Mouse (Mus musculus) heart, embryonic 13.5 days (tissue): ENCODE results near the gene Upp2. TPM values are rescaled to one million over a fixed set of nuclear protein-coding genes. Genes with fewer than 3 reads are reported as not detected.
A peak's percentile ranks its signal among the peaks of the same experiment; 100 is the strongest.

Experiments
- ATAC-seq: fragments of 200-750 bp; cut with Nextera tagmentation; 2 replicates; pipeline ENCODE4 v1.8.0; 2017; ENCODE audit warnings: moderate TSS enrichment; ENCODE audit not compliant: insufficient number of reproducible peaks, low FRiP score, low TSS enrichment; ENCODE audit errors: extremely low read depth
- H3K27ac ChIP-seq: fragments of 300-500 bp; sonication (generic); replicated peaks from 2 replicates; pipeline ENCODE4 v1.5.1; 2015; ENCODE audit warnings: moderate library complexity, mild to moderate bottlenecking, inconsistent platforms
- H3K27me3 ChIP-seq: fragments of 300-500 bp; sonication (generic); replicated peaks from 2 replicates; pipeline ENCODE4 v1.6.1; 2015; ENCODE audit warnings: mild to moderate bottlenecking, inconsistent platforms
- H3K36me3 ChIP-seq: fragments of 300-500 bp; sonication (generic); 2 replicates; pipeline ENCODE4 v1.6.1; 2015; ENCODE audit warnings: mild to moderate bottlenecking, inconsistent platforms
- H3K4me1 ChIP-seq: fragments of 300-500 bp; sonication (generic); 2 replicates; pipeline ENCODE4 v1.6.1; 2015; ENCODE audit warnings: inconsistent platforms
- H3K4me2 ChIP-seq: fragments of 300-500 bp; sonication (generic); 2 replicates; pipeline ENCODE4 v1.6.1; 2015; ENCODE audit warnings: inconsistent platforms, mild to moderate bottlenecking, moderate library complexity
- H3K4me3 ChIP-seq: fragments of 300-500 bp; sonication (generic); 2 replicates; pipeline ENCODE4 v1.5.1; 2015; ENCODE audit warnings: moderate library complexity, mild to moderate bottlenecking, inconsistent platforms
- H3K9ac ChIP-seq: fragments of 300-500 bp; sonication (generic); 2 replicates; pipeline ENCODE4 v1.6.1; 2015; ENCODE audit warnings: inconsistent platforms, mild to moderate bottlenecking, moderate library complexity
- H3K9me3 ChIP-seq: fragments of 300-500 bp; sonication (generic); 2 replicates; pipeline ENCODE4 v1.6.1; 2016; ENCODE audit warnings: inconsistent platforms
- WGBS: fragments of 180-500 bp; shearing (Covaris S2); methylation state at CpG from one replicate; pipeline ENCODE4 v1.1.7; 2015; ENCODE audit warnings: mixed read lengths; 5-methylcytosine and 5-hydroxymethylcytosine counted together
- polyA plus RNA-seq: library from polyadenylated mRNA; unstranded; fragments of >200 nt; fragmentation: Nextera tagmentation; extraction: Ambion mirVana; gene quantifications from 2 replicates; pipeline ENCODE4 v1.2.1, GENCODE M21; 2015

Gene Upp2
- polyA plus RNA-seq, 1 experiment from 2014 or later, result 6.4 TPM

DNA sequence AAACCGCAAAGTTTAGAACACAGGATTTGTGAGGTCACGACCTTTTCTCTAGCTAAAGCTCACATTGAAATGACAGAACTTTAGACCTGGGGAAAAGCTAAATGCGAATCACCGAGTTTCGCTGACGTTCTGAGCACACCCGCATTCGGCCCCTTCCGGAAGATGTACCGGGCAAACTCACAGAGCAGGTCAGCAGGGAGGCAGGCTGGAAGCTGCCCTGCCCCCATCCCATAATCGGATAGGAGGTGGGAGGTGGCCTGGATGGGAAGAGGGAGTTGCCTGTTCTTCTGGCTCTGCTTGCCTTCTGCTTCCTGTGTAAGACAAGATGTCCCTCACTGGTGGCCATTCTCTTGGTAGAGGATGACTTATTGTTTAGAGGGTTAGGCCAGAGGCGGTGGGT lies 112.9 kb downstream of the Upp2 start:
- no peak overlapping the region for H3K4me2 ChIP-seq
- H3K4me1 ChIP-seq, result no peaks in the 10 kb centered on the region
- H3K27ac ChIP-seq, result no peak overlapping the region
- ATAC-seq, result no peak
- WGBS, result 78% methylated on average over 12 of the region's 12 CpGs
- no peak overlapping the region for H3K4me3 ChIP-seq
- H3K9me3 ChIP-seq, result no peaks in the 10 kb centered on the region
- no peaks in the 10 kb centered on the region for H3K27me3 ChIP-seq
- H3K9ac ChIP-seq, result no peak overlapping the region
- no peaks in the 10 kb centered on the region for H3K36me3 ChIP-seq

DNA sequence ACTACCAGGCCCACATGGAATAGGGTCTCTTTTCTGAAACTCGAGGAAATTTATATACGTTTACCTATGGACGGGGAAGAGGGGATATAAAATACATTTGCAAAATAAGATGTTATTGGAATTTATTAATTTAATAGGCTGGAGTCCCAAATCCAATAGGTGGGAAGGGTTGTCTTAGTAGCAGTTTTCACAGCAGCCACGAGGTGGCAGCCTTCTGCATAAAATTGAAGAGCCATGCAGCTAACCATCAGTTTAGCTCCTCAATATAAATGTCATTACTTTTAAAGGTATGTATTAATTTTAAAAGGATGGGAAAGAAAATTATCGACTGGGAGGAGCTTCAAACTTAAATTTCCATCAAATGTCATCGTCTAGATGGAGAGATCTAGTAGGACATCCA lies 113.7 kb downstream of the Upp2 start:
- Histone ChIP-seq H3K9me3 (no peaks in the 10 kb centered on the region), H3K4me3 (no peak overlapping the region), H3K4me2 (no peak overlapping the region), H3K9ac (no peak overlapping the region), H3K4me1 (no peaks in the 10 kb centered on the region), H3K36me3 (no peaks in the 10 kb centered on the region), H3K27me3 (no peaks in the 10 kb centered on the region), H3K27ac (no peak overlapping the region)
- no peak for ATAC-seq
- WGBS, result 27% methylated on average over 6 of the region's 6 CpGs

GRCm38 (mm10) chr2:58681394-58681793 lies 114.3 kb downstream of the Upp2 start:
- Histone ChIP-seq H3K9me3 (no peaks in the 10 kb centered on the region), H3K36me3 (no peaks in the 10 kb centered on the region), H3K9ac (no peak overlapping the region), H3K27ac (no peak overlapping the region), H3K27me3 (no peaks in the 10 kb centered on the region), H3K4me3 (no peak overlapping the region), H3K4me1 (no peaks in the 10 kb centered on the region), H3K4me2 (no peak overlapping the region)
- WGBS, result 60% methylated on average over 3 of the region's 3 CpGs
- ATAC-seq, result no peak

- H3K27me3 ChIP-seq, result no peaks in the 10 kb centered on the region
- no peak overlapping the region for H3K4me3 ChIP-seq
- no peak for ATAC-seq
- H3K4me1 ChIP-seq, result peaks cover 24% of the 10 kb centered on the region
- peaks cover 5% of the 10 kb centered on the region; the same call in 1 of the 2 replicates for H3K9me3 ChIP-seq
- no peaks in the 10 kb centered on the region for H3K36me3 ChIP-seq
- H3K9ac ChIP-seq, result no peak overlapping the region
- H3K4me2 ChIP-seq, result no peak overlapping the region
- H3K27ac ChIP-seq, result no peak overlapping the region
- 65% methylated on average over 8 of the region's 8 CpGs for WGBS
These were observed 130.4 kb downstream of the Upp2 start for GRCm38 (mm10) chr2:58697501-58697900.

GRCm38 (mm10) chr2:58699931-58700330 lies 132.8 kb downstream of the Upp2 start:
- Histone ChIP-seq H3K27ac (no peak overlapping the region), H3K27me3 (no peaks in the 10 kb centered on the region), H3K4me1 (peaks cover 37% of the 10 kb centered on the region), H3K9ac (no peak overlapping the region), H3K4me2 (no peak overlapping the region), H3K9me3 (no peaks in the 10 kb centered on the region), H3K36me3 (no peaks in the 10 kb centered on the region), H3K4me3 (no peak overlapping the region)
- 21% methylated on average over 5 of the region's 5 CpGs for WGBS
- peak; percentile 39 for ATAC-seq

- H3K36me3 ChIP-seq, result no peaks in the 10 kb centered on the region
These were observed 133.3 kb downstream of the Upp2 start for GRCm38 (mm10) chr2:58700354-58700753.

GRCm38 (mm10) chr2:58701627-58702026 lies 134.5 kb downstream of the Upp2 start:
- no peaks in the 10 kb centered on the region for H3K27me3 ChIP-seq
- H3K4me1 ChIP-seq, result peaks cover 43% of the 10 kb centered on the region
- no peak overlapping the region for H3K4me2 ChIP-seq
- no peak overlapping the region for H3K4me3 ChIP-seq
- ATAC-seq, result no peak
- no peaks in the 10 kb centered on the region for H3K9me3 ChIP-seq
- H3K27ac ChIP-seq, result no peak overlapping the region
- 71% methylated on average over 4 of the region's 4 CpGs for WGBS
- no peaks in the 10 kb centered on the region for H3K36me3 ChIP-seq
- no peak overlapping the region for H3K9ac ChIP-seq

More at GRCm38 (mm10) chr2:58700354-58700753, 133.3 kb downstream of the Upp2 start:
- H3K9me3 ChIP-seq, result no peaks in the 10 kb centered on the region
- H3K4me1 ChIP-seq, result peaks cover 37% of the 10 kb centered on the region
- no peak overlapping the region for H3K27ac ChIP-seq
- no peak overlapping the region for H3K4me2 ChIP-seq
- ATAC-seq, result no peak
- H3K4me3 ChIP-seq, result no peak overlapping the region
- H3K9ac ChIP-seq, result no peak overlapping the region
- no peaks in the 10 kb centered on the region for H3K27me3 ChIP-seq
- 53% methylated on average over 7 of the region's 7 CpGs for WGBS

DNA sequence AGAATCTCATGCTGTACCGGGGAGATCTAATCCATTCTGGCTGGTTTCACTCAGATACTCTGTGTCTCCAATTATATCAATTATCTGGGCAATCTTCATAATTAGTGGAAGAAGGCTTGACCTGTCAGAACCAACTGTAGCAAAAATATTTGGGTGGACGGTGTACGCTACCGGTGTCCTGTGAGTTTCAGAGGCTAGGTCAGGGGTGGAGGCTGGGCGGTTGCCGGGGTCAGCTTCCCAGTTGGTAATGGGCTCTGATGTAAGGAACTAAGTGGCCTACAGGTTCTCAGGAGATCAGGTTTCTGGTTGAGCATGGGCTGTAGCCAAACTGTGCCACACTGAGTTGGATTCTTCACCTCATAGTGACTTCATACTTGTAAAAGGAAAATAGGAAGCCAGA lies 136.1 kb downstream of the Upp2 start:
- no peak overlapping the region for H3K4me3 ChIP-seq
- H3K9me3 ChIP-seq, result no peaks in the 10 kb centered on the region
- no peaks in the 10 kb centered on the region for H3K36me3 ChIP-seq
- H3K9ac ChIP-seq, result no peak overlapping the region
- H3K27me3 ChIP-seq, result no peaks in the 10 kb centered on the region
- ATAC-seq, result no peak
- H3K4me2 ChIP-seq, result no peak overlapping the region
- H3K27ac ChIP-seq, result no peak overlapping the region
- 83% methylated on average over 6 of the region's 6 CpGs for WGBS
- peaks cover 58% of the 10 kb centered on the region for H3K4me1 ChIP-seq

DNA sequence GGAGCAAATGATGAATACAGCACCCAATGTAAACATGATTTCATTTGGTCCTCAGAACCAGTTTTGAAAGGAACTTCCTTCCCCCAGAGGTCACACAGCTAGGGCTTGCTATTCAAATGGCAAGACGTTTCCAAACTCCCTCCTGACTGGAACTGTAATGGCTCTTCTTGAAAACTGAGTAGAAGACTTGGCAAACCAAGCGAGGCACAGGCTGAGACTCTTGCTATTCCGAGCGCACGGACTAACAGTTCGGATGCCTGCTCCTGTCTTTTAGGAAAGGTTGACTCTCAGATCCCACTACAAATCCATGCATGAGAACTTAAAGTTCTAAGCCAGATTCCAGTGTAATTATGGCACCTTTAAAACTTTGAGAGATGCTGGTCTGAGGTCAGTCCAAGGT lies 136.5 kb downstream of the Upp2 start:
- no peak overlapping the region for H3K4me2 ChIP-seq
- H3K36me3 ChIP-seq, result no peaks in the 10 kb centered on the region
- WGBS, result 78% methylated on average over 6 of the region's 6 CpGs
- ATAC-seq, result no peak
- H3K4me1 ChIP-seq, result peaks cover 58% of the 10 kb centered on the region
- H3K9ac ChIP-seq, result no peak overlapping the region
- H3K4me3 ChIP-seq, result no peak overlapping the region
- no peaks in the 10 kb centered on the region for H3K9me3 ChIP-seq
- no peaks in the 10 kb centered on the region for H3K27me3 ChIP-seq
- H3K27ac ChIP-seq, result no peak overlapping the region

DNA sequence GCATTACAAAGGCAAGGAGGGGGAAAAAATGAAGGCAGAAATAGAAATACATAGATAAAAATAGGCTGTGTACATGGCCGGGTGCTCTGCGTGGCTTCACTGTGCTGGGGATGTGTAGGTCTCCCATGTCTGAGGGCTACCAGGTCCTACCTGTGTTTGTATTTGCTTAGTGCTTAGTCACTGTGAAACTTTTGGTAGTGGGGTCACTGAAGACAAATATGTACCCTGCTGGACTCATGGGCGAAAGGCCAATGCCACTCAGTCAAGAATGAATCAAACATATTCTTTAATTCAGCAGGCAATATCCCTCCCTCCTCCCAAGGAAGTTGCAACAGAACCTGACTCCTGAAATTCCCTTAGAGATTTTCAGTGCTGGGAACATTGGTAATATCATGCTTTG lies 137.5 kb downstream of the Upp2 start:
- H3K27me3 ChIP-seq, result no peaks in the 10 kb centered on the region
- no peak overlapping the region for H3K27ac ChIP-seq
- H3K4me2 ChIP-seq, result no peak overlapping the region
- no peaks in the 10 kb centered on the region for H3K36me3 ChIP-seq
- 81% methylated on average over 3 of the region's 3 CpGs for WGBS
- ATAC-seq, result no peak
- H3K9ac ChIP-seq, result no peak overlapping the region
- no peak overlapping the region for H3K4me3 ChIP-seq
- peaks cover 65% of the 10 kb centered on the region for H3K4me1 ChIP-seq
- no peaks in the 10 kb centered on the region for H3K9me3 ChIP-seq

GRCm38 (mm10) chr2:58707676-58708075 lies 140.6 kb downstream of the Upp2 start:
- WGBS, result 33% methylated on average over 3 of the region's 3 CpGs
- H3K9ac ChIP-seq, result no peak overlapping the region
- H3K36me3 ChIP-seq, result no peaks in the 10 kb centered on the region
- 0 out of 2 replicates have a peak overlapping the region, but pooled peaks have one; percentile 7 for H3K4me2 ChIP-seq
- H3K27ac ChIP-seq, result peak overlapping the region; percentile 73
- H3K9me3 ChIP-seq, result no peaks in the 10 kb centered on the region
- H3K4me1 ChIP-seq, result peaks cover 75% of the 10 kb centered on the region
- H3K4me3 ChIP-seq, result no peak overlapping the region
- no peak for ATAC-seq
- no peaks in the 10 kb centered on the region for H3K27me3 ChIP-seq

- no peaks in the 10 kb centered on the region for H3K9me3 ChIP-seq
- peaks cover 82% of the 10 kb centered on the region for H3K4me1 ChIP-seq
- H3K9ac ChIP-seq, result no peak overlapping the region
- H3K27ac ChIP-seq, result no peak overlapping the region; the same call in 1 of the 2 replicates
- H3K4me3 ChIP-seq, result no peak overlapping the region
- whole genome bisulfite sequencing, result 56% methylated on average over 5 of the region's 5 CpGs
- H3K36me3 ChIP-seq, result no peaks in the 10 kb centered on the region
- H3K27me3 ChIP-seq, result no peaks in the 10 kb centered on the region
- H3K4me2 ChIP-seq, result no peak overlapping the region
- ATAC-seq, result no peak
These were observed 143.1 kb downstream of the Upp2 start for GRCm38 (mm10) chr2:58710234-58710633.
